ENCODE assay signal across 19 mouse cellular contexts in the genomic region with DNA sequence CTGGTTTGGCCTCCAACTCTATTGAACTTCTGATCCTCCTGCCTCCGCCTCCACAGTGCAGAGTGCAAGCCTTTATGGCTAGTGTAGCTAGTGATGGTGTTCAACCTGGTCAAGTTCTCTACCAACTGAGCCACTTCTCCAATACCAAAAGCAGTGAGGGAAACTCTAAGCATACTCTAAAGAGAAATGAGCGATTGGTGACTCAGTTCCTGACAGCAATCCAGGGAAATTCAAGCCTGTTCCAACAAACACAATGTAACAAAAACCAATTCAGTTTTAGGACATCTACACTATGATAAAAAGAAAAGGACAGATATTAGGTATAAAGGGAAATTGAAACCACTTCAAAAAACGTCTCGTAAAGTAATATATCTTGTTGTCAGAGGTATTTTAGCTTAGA. TPM values are rescaled to one million over a fixed set of nuclear protein-coding genes. Genes with fewer than 3 reads are reported as not detected.
"Had no signal": no experiment of that assay in that cellular context is flagged by ENCODE, and none has a peak within 500 bp of the region (broad histone marks: within the 10 kb centered on the region; RNA-seq: fewer than 3 reads in every experiment).

No protein-coding gene starts in this region.

- H3K36me3 ChIP-seq: neural tube, embryonic 13.5 days; neural tube, embryonic 15.5 days; stomach, embryonic 15.5 days had no signal

- H3K4me3 ChIP-seq: midbrain, embryonic 10.5 days; midbrain, embryonic 12.5 days; myocyte; neural tube, embryonic 13.5 days; neural tube, embryonic 15.5 days; stomach, embryonic 15.5 days had no signal

- H3K9ac ChIP-seq: lung, embryonic 14.5 days; midbrain, embryonic 12.5 days; neural tube, embryonic 13.5 days; neural tube, embryonic 15.5 days; stomach, embryonic 15.5 days had no signal

- H3K4me1 ChIP-seq: midbrain, embryonic 12.5 days; neural tube, embryonic 13.5 days; neural tube, embryonic 15.5 days; stomach, embryonic 15.5 days had no signal

- H3K27ac ChIP-seq: midbrain, embryonic 10.5 days; midbrain, embryonic 12.5 days; neural tube, embryonic 13.5 days; neural tube, embryonic 15.5 days; stomach, embryonic 15.5 days; stomach, postnatal 0 days had no signal

- DNase-seq: lung, adult 18-20 months; lung, embryonic 14.5 days; lung, postnatal 10 days; lung, postnatal 4 days; midbrain, embryonic 14.5 days; right cerebral cortex, postnatal 14 days; thymus, adult 2 months; thymus, postnatal 25 days; thymus, postnatal 4 days had no signal

- H3K27me3 ChIP-seq: midbrain, embryonic 12.5 days; neural tube, embryonic 13.5 days; neural tube, embryonic 15.5 days; stomach, embryonic 15.5 days had no signal

- H3K9me3 ChIP-seq: midbrain, embryonic 10.5 days; midbrain, embryonic 12.5 days; neural tube, embryonic 13.5 days; neural tube, embryonic 15.5 days; stomach, embryonic 15.5 days had no signal

- H3K4me2 ChIP-seq: lung, embryonic 14.5 days; midbrain, embryonic 12.5 days; neural tube, embryonic 13.5 days; neural tube, embryonic 15.5 days; stomach, embryonic 15.5 days had no signal

RNA-seq across cellular contexts. Expression of a gene that starts 27.9 kb away (rescaled TPM):
- total RNA-seq: megakaryocyte, adult 5-6 weeks; megakaryocyte-erythroid progenitor cell, adult 5-6 weeks had no signal
- polyA plus RNA-seq: spleen, adult 2 months had no signal
